Mouse (Mus musculus) C2C12 (cell line): ENCODE data around the gene Fam53b.
A peak's percentile ranks its signal among the peaks of the same experiment; 100 is the strongest.

Experiments used
- CTCF ChIP-seq: IDR thresholded peaks from one replicate; pipeline ENCODE4 v1.5.1; 2011; ENCODE audit not compliant: control insufficient read depth, insufficient read depth, insufficient read length
- MYOD1 ChIP-seq: IDR thresholded peaks from one replicate; pipeline ENCODE4 v1.6.1; 2011; ENCODE audit warnings: low read depth; ENCODE audit not compliant: control insufficient read depth, insufficient read length

DNA sequence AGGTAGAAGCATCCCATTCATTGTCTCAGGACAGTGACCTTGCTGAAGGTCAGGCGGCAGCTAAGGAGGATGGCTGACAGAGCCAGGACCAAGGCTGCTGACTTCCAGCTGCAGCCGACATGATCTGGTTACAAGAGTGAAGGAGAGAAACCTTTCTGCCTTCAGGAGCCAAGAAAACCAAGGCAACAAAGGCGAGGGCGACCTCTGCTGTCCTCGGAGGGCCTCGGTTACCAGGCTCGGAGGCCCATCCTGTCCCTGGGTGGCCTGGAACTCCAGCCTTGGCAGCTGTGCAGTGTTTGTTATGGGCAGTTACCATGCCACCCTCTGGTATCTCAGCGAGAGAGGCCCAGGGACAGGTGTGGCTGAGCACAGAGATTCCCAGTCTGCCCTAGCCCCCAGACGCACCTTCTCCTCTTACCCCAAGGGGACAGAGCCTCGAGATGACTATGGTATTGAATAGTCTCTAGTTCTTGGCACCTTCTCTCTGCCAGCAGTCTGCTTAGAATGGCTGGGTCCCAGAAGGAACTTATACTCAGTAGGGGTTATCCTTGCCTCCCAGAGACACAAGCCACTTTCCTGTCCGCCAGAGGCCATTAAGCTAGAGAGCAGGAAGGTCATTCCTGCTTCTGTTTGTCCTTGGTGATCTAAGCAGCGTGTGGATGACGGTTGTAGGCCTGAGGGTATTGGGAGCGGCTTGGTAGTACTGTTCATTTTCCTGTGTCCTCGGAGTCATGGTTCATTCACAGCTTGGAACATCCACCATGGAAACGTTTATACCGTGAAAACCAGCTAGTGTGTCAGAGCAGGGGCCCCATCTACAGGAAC is 139.5 kb downstream of the Fam53b start:
- peak; percentile 57 for TF ChIP-seq CTCF
- no peak for TF ChIP-seq MYOD1
